Mouse (Mus musculus) kidney, embryonic 14.5 days (tissue): ENCODE data around the gene Ddx23. TPM values are rescaled to one million over a fixed set of nuclear protein-coding genes. Genes with fewer than 3 reads are reported as not detected.

Experiments used
- ATAC-seq: fragments of 200-750 bp; cut with Nextera tagmentation; 2 replicates; pipeline ENCODE4 v1.8.0; 2017; ENCODE audit warnings: moderate number of reproducible peaks, mild to moderate bottlenecking, moderate TSS enrichment, moderate library complexity; ENCODE audit not compliant: low FRiP score, low TSS enrichment
- H3K27ac ChIP-seq: fragments of 300-500 bp; sonication (generic); 2 replicates; pipeline ENCODE4 v1.5.1; 2014; ENCODE audit warnings: low read depth, mild to moderate bottlenecking, low read length, moderate library complexity, mixed read lengths
- H3K27me3 ChIP-seq: fragments of 300-500 bp; sonication (generic); 2 replicates; pipeline ENCODE4 v1.6.1; 2014; ENCODE audit warnings: mild to moderate bottlenecking, low read length; ENCODE audit not compliant: control insufficient read depth, insufficient read depth
- H3K36me3 ChIP-seq: fragments of 300-500 bp; sonication (generic); 2 replicates; pipeline ENCODE4 v1.6.1; 2014; ENCODE audit warnings: low read length, mixed read lengths; ENCODE audit not compliant: control insufficient read depth, insufficient read depth
- H3K4me1 ChIP-seq: fragments of 300-500 bp; sonication (generic); 2 replicates; pipeline ENCODE4 v1.6.1; 2014; ENCODE audit warnings: low read length, mixed read lengths; ENCODE audit not compliant: control insufficient read depth, insufficient read depth
- H3K4me2 ChIP-seq: fragments of 300-500 bp; sonication (generic); replicated peaks from 2 replicates; pipeline ENCODE4 v1.6.1; 2014; ENCODE audit warnings: low read depth, mild to moderate bottlenecking, low read length
- H3K4me3 ChIP-seq: fragments of 300-500 bp; sonication (generic); 2 replicates; pipeline ENCODE4 v1.5.1; 2014; ENCODE audit warnings: mild to moderate bottlenecking, low read length
- H3K9ac ChIP-seq: fragments of 300-500 bp; sonication (generic); 2 replicates; pipeline ENCODE4 v1.6.1; 2014; ENCODE audit warnings: low read depth, mild to moderate bottlenecking, low read length, moderate library complexity
- H3K9me3 ChIP-seq: fragments of 300-500 bp; sonication (generic); 2 replicates; pipeline ENCODE4 v1.6.1; 2016; ENCODE audit warnings: low read length; ENCODE audit not compliant: control insufficient read depth
- WGBS: fragments of 180-500 bp; shearing (Covaris S2); extraction: QIAGEN DNeasy Blood & Tissue Kit; methylation state at CpG from one replicate; pipeline ENCODE4 v1.1.7; 2014; 5-methylcytosine and 5-hydroxymethylcytosine counted together
- polyA plus RNA-seq: library from polyadenylated mRNA; unstranded; fragments of >200 nt; fragmentation: Nextera tagmentation; extraction: Ambion mirVana; gene quantifications from 2 replicates; pipeline ENCODE4 v1.2.1, GENCODE M21; 2014

The Ddx23 gene
- polyA plus RNA-seq, result 27.3 and 32.2 TPM in 2 replicates

- peaks cover 12% of the 10 kb centered on the region for H3K36me3 ChIP-seq
- peak within 1 kb of the TSS; percentile 74 for H3K4me2 ChIP-seq
- 5% methylated on average over 47 of the region's 48 CpGs for WGBS
- H3K4me3 ChIP-seq, result peak within 1 kb of the TSS; percentile 69
- H3K27me3 ChIP-seq, result no peaks in the 10 kb centered on the region
- peak within 1 kb of the TSS; percentile 90 for H3K9ac ChIP-seq
- peak; percentile 96 for ATAC-seq
- H3K9me3 ChIP-seq, result no peaks in the 10 kb centered on the region
- H3K4me1 ChIP-seq, result peaks cover 8% of the 10 kb centered on the region
- peak within 1 kb of the TSS; percentile 88 for H3K27ac ChIP-seq
Measured at GRCm38 (mm10) chr15:98662567-98663545, at the start of gene Ddx23. Gene Ddx23 (minus strand): TSS chr15:98662894.

- Histone ChIP-seq H3K4me3 (no peak overlapping the region), H3K27me3 (no peaks in the 10 kb centered on the region), H3K9me3 (no peaks in the 10 kb centered on the region), H3K4me2 (no peak overlapping the region), H3K9ac (no peak overlapping the region), H3K27ac (no peak overlapping the region), H3K4me1 (no peaks in the 10 kb centered on the region), H3K36me3 (no peaks in the 10 kb centered on the region)
- 10% methylated on average over 9 of the region's 9 CpGs for WGBS
- no peak; the same call in 1 of the 2 replicates for ATAC-seq
Measured at GRCm38 (mm10) chr15:98710442-98710841, 47.7 kb upstream of the Ddx23 start.

DNA sequence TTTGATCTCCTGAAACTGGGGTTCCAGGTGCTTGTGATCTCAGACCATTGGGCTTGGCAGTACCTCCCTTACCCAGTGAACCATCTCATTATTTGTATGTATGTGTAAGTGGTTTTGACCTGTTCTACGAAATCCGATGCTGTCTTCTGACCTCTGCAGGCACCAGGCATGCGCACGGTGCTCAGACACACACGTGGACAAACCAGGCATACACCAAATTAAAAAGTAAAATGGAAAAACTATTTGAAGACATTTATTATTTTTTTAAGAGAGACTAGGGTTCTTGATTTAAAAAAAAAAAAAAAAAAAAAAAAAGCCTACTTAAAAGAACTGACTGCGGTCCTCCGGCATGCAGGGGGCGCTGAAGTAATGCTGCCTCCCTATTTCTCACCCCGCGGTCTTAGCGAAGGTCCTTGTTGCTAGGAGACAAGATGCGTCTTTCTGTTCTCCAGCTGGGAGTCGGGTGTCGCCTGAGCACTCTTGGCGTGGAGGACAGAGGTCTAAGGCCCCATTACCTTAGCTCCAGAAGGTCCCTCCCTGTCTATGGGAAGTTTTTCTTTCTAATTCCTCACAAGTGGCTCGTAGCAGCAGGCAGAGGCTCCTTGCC lies 45.2 kb upstream of the Ddx23 start, which contains the start of gene Ccdc65:
Gene Ccdc65 (plus strand): TSS at position 442 of the 607 bp plus-strand sequence.
- H3K9ac ChIP-seq, result no peak within 1 kb of the TSS
- H3K27ac ChIP-seq, result no peak within 1 kb of the TSS
- WGBS, result 16% methylated on average over 16 of the region's 16 CpGs
- H3K36me3 ChIP-seq, result no peaks in the 10 kb centered on the region
- H3K4me3 ChIP-seq, result peak within 1 kb of the TSS; percentile 27
- H3K4me2 ChIP-seq, result peak within 1 kb of the TSS; percentile 40
- ATAC-seq, result peak; percentile 69
- no peaks in the 10 kb centered on the region for H3K4me1 ChIP-seq
- H3K9me3 ChIP-seq, result no peaks in the 10 kb centered on the region
- H3K27me3 ChIP-seq, result peaks cover 3% of the 10 kb centered on the region; the same call in 1 of the 2 replicates

DNA sequence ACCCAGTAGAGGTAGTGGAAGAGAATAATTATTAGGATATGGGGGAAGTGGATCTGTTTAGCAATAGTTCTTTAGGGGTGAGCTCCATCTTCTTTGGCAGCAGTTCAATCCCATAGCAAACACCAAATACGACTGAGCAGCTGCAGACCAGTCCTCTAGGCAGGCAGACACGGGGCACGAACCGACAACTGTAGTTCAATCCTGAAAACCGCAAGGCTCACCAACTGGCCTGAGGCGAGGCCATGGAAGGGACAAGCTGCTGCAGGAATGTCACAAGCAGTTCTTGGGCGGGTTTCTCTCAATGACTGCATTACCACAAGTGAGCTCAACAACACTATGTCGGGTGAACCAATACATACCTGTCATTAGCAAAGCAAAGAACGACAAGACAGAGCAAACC lies 41.6 kb upstream of the Ddx23 start:
- Histone ChIP-seq H3K4me1 (0 out of 2 replicates have a peak, but pooled peaks cover 4% of the 10 kb centered on the region), H3K36me3 (no peaks in the 10 kb centered on the region), H3K4me3 (no peak overlapping the region), H3K4me2 (no peak overlapping the region), H3K9ac (no peak overlapping the region), H3K27me3 (peaks cover 24% of the 10 kb centered on the region), H3K27ac (no peak overlapping the region), H3K9me3 (no peaks in the 10 kb centered on the region)
- 66% methylated on average over 9 of the region's 9 CpGs for WGBS
- no peak for ATAC-seq

DNA sequence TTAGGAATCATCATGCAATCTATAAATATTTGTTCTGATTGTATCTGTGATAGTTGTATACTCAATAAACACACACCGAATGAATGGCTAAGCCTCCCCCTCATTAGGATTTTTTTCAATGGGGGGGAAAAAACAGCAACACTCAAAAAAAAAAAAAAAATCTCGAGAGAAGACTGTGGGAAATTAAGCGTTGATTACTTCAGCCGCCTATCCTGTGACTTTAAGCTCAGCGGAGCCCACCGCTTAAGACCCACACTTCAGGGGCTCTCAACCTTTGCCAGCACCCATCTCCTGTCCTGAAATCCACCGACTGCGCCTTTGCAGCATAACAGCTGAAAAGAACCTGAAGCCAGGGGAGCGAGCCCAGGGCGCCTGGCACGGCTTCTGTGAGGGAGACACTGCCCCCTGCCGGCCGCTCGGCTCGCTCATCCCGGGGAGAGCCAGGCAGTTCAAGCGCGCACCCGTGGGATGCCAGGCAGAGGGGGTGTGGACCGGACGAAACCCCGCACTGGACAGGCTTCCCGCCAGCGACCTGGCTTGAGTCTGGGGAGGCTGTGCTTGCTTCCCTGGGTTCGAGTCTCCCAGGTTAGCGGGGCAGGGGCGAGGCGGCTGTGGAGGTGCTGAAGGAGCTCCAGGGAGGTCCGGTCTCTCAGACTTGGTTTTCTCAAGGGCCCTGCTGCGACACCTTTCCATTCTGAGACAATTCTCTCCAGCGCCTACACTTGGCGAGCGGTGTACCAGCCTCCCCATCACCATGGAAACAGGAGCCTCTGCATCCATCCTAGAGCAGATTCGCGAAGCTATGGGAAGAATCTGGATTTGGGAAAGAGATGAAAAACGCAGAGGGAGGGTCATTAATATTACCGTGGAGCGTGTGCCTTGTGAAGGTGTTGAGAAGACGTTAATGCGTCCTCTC lies 36.8 kb upstream of the Ddx23 start:
- Histone ChIP-seq H3K27me3 (peaks cover 21% of the 10 kb centered on the region), H3K4me2 (peak overlapping the region; percentile 59), H3K9ac (no peak overlapping the region), H3K9me3 (no peaks in the 10 kb centered on the region), H3K36me3 (no peaks in the 10 kb centered on the region), H3K4me3 (peak overlapping the region; percentile 28), H3K4me1 (0 out of 2 replicates have a peak, but pooled peaks cover 4% of the 10 kb centered on the region), H3K27ac (no peak overlapping the region)
- WGBS, result 4% methylated on average over 40 of the region's 40 CpGs
- peak; percentile 88 for ATAC-seq

DNA sequence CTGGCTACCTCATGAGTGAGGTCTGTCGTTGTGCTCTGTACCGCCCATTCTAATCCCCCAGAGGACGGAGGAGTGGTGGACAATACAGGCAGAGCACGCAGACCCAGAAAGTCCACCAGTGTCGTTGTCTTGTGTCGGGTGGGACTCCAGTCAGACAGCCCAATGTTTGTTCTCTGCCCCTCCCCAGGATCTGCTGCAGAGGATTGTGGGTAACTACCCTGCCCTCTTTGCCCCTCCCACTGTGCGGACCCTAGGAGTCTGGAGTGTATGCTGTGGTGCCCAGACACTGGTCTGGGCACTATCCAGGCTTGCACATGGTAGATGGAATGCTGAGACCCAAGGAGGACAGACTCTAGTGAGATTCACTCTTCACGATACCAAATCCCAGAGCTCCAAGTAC lies 33.5 kb upstream of the Ddx23 start:
- Histone ChIP-seq H3K4me2 (no peak overlapping the region), H3K9ac (no peak overlapping the region), H3K27me3 (peaks cover 18% of the 10 kb centered on the region), H3K27ac (no peak overlapping the region), H3K36me3 (no peaks in the 10 kb centered on the region), H3K4me3 (no peak overlapping the region), H3K4me1 (0 out of 2 replicates have a peak, but pooled peaks cover 10% of the 10 kb centered on the region), H3K9me3 (no peaks in the 10 kb centered on the region)
- no peak for ATAC-seq
- WGBS, result 56% methylated on average over 8 of the region's 8 CpGs

DNA sequence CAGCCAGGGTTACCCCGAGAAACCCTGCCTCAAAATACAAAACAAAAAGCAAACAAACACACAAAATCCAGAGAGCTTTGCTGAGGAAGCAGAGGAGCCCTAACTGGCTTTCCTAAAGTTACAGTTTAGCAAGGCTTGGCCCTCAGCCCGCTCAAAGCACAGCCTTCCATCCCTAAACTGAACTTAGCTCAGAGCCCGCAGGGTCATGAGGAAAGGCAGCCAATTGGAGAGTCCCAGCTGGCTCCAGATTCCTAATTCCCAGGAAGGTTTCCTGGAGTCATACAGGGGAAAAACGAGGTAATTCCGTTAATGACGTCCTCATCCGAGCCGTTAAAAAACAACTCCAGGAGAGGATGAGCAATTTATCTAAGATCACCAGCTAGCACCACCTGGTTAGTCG lies 33.0 kb upstream of the Ddx23 start:
- no peak overlapping the region for H3K4me2 ChIP-seq
- H3K9me3 ChIP-seq, result no peaks in the 10 kb centered on the region
- no peak overlapping the region for H3K9ac ChIP-seq
- no peak overlapping the region for H3K27ac ChIP-seq
- 0 out of 2 replicates have a peak, but pooled peaks cover 10% of the 10 kb centered on the region for H3K4me1 ChIP-seq
- H3K36me3 ChIP-seq, result no peaks in the 10 kb centered on the region
- WGBS, result 38% methylated on average over 9 of the region's 9 CpGs
- H3K4me3 ChIP-seq, result no peak overlapping the region
- no peak for ATAC-seq
- H3K27me3 ChIP-seq, result peaks cover 13% of the 10 kb centered on the region

DNA sequence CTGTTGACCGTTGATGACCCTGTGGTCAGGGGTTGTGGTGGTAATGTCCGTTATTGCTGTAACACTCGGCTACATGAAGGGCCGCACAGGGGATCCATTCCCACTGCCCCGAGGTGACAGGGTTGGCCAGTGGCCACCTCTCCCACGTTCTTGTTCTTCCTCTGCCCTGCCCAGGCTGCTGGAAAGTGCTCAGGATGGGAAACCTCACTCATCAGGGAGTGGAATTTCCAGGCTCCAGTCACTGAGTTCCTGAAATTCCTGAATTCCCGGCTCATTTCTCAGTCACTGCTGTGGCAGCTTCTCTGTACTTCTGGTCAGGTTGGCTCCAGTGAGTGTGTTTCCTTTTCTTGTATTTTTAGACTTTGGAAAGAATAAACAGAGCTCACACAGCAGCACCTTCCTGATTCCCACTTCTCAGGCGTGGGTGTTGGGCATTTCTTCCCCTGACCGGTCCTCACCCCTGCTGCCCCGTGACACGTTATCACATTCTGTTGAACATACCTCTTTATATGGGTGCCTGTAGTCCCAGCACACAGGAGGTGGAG lies 29.5 kb upstream of the Ddx23 start:
- peak overlapping the region; percentile 43; the same call in 1 of the 2 replicates for H3K27ac ChIP-seq
- no peak overlapping the region for H3K4me3 ChIP-seq
- H3K9ac ChIP-seq, result no peak overlapping the region
- H3K4me1 ChIP-seq, result 0 out of 2 replicates have a peak, but pooled peaks cover 6% of the 10 kb centered on the region
- H3K36me3 ChIP-seq, result no peaks in the 10 kb centered on the region
- H3K27me3 ChIP-seq, result no peaks in the 10 kb centered on the region
- no peaks in the 10 kb centered on the region for H3K9me3 ChIP-seq
- no peak overlapping the region for H3K4me2 ChIP-seq
- WGBS, result 36% methylated on average over 11 of the region's 11 CpGs
- ATAC-seq, result no peak
